Mouse (Mus musculus): ENCODE measurements at regions not wholly inside any gene's neighbourhood (a gene's known extent, or its start where the extent isn't known, plus 50 kb on each side); places are given as distances from the start of the nearest gene placed in this dataset.
A peak's percentile ranks its signal among the peaks of the same experiment; 100 is the strongest.
"Not testable (repeated sequence)": the region's sequence is repeated elsewhere in the genome, so short reads cannot be mapped to it uniquely, and the experiment has no call there.

GRCm38 (mm10) chr2:109402556-109402955, 122.0 kb upstream of the Mettl15 start:
- DNase-seq: no peak

GRCm38 (mm10) chr2:109404262-109404661, 123.7 kb upstream of the Mettl15 start:
- DNase-seq: no peak

- DNase-seq: no peak
These were observed 126.1 kb upstream of the Mettl15 start for GRCm38 (mm10) chr2:109406591-109407079.

GRCm38 (mm10) chr2:109420098-109420497, 139.6 kb upstream of the Mettl15 start:
- no peak for DNase-seq

GRCm38 (mm10) chr2:109431183-109431582, 150.6 kb upstream of the Mettl15 start:
- DNase-seq: no peak

GRCm38 (mm10) chr2:109442551-109443120, 162.1 kb upstream of the Mettl15 start:
- DNase-seq: no peak

GRCm38 (mm10) chr2:109443521-109444066, 163.0 kb upstream of the Mettl15 start:
- DNase-seq: no peak

- DNase-seq: not testable (repeated sequence)
These were observed 181.7 kb upstream of the Mettl15 start for GRCm38 (mm10) chr2:109462246-109462645.

- no peak for DNase-seq
These were observed 190.2 kb upstream of the Bdnf start for GRCm38 (mm10) chr2:109484306-109484705.

GRCm38 (mm10) chr2:109487591-109487990, 186.9 kb upstream of the Bdnf start:
- DNase-seq: no peak

GRCm38 (mm10) chr2:109502186-109502585, 172.3 kb upstream of the Bdnf start:
- no peak for DNase-seq

GRCm38 (mm10) chr2:109504906-109505305, 169.6 kb upstream of the Bdnf start:
- no peak for DNase-seq

- peak; percentile 7 for DNase-seq
These were observed 164.2 kb upstream of the Bdnf start for GRCm38 (mm10) chr2:109510070-109510979.

- DNase-seq: no peak
These were observed 163.4 kb upstream of the Bdnf start for GRCm38 (mm10) chr2:109511142-109511541.

GRCm38 (mm10) chr2:109519261-109519660, 155.2 kb upstream of the Bdnf start:
- DNase-seq: no peak

GRCm38 (mm10) chr2:109520471-109520870, 154.0 kb upstream of the Bdnf start:
- DNase-seq: no peak

- no peak for DNase-seq
These were observed 135.0 kb upstream of the Bdnf start for GRCm38 (mm10) chr2:109539519-109539918.

- DNase-seq: no peak
These were observed 127.9 kb upstream of the Bdnf start for GRCm38 (mm10) chr2:109546486-109547115.

GRCm38 (mm10) chr2:109554644-109555043, 119.9 kb upstream of the Bdnf start:
- peak; percentile 11 for DNase-seq

- DNase-seq: no peak
These were observed 115.1 kb upstream of the Bdnf start for GRCm38 (mm10) chr2:109559088-109560030.

- no peak for DNase-seq
These were observed 111.5 kb upstream of the Bdnf start for GRCm38 (mm10) chr2:109562996-109563395.

GRCm38 (mm10) chr2:109576946-109577345, 97.6 kb upstream of the Bdnf start:
- DNase-seq: no peak

All from kidney, postnatal 14 days (tissue).